Mouse (Mus musculus) urinary bladder, adult 2 months (tissue): ENCODE results near the gene Serpinb8. TPM values are rescaled to one million over a fixed set of nuclear protein-coding genes. Genes with fewer than 3 reads are reported as not detected.

Experiments used
- DNase-seq: peaks from one replicate; pipeline ENCODE4 v3.0.0; 2022; ENCODE audit warnings: low spot score
- polyA plus RNA-seq: library from polyadenylated mRNA; depleted of rRNA; stranded (reverse); fragments of >200 nt; gene quantifications from 2 replicates; pipeline ENCODE4 v1.2.3, GENCODE M21; 2012; rRNA removed

Serpinb8 gene
- polyA plus RNA-seq, 1 experiment, result 12.1 TPM

GRCm38 (mm10) chr1:107645086-107645485, 55.3 kb downstream of the Serpinb8 start:
- DNase-seq, result no peak

GRCm38 (mm10) chr1:107657689-107658088, 67.9 kb downstream of the Serpinb8 start:
- no peak for DNase-seq

Other genes with a start within 250 kb of the Serpinb8 start
- gene Serpinb11, start 228.8 kb upstream of the Serpinb8 start, polyA plus RNA-seq, result 0.10 TPM in 1 of 2 replicates, not detected in the other
- not detected in 2 replicates for gene Serpinb7, start 190.4 kb upstream of the Serpinb8 start, polyA plus RNA-seq
- gene Serpinb2, start 78.6 kb upstream of the Serpinb8 start, polyA plus RNA-seq, result 0.19 and 0.22 TPM in 2 replicates